Mouse (Mus musculus): ENCODE measurements around the gene Pelo.

DNA sequence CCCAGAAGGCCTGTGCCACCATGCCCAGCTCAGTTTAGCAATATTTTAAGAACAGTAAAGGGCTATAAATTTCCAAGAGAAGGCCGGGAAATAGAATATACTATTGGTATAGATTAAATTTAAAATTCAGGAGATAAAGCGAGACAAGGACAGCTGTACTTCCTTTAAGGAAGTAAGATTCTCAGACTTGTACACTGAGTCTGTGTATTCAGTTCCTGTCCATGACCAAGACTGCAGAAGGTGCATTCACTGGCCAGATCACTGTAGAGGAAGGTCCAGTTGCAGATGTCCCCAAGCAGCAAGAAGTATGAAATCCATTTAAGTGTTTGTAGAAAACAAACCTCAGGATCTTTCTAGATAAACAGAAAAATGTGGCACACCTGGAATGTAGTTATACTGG, 40.0 kb upstream of the Pelo start:
- TF ChIP-seq CTCF (IDR thresholded peaks at IDR 0.05; ENCODE audit: insufficient read depth, low read depth, low read length) (no peak), POLR2A (IDR thresholded peaks at IDR 0.05; ENCODE audit: insufficient read depth, low read depth, low read length) (no peak)
